Mouse (Mus musculus) liver, embryonic 14.5 days (tissue): ENCODE results near the gene Fate1. TPM values are rescaled to one million over a fixed set of nuclear protein-coding genes. Genes with fewer than 3 reads are reported as not detected.
A peak's percentile ranks its signal among the peaks of the same experiment; 100 is the strongest.

Experiments
- ATAC-seq: fragments of 200-750 bp; cut with Nextera tagmentation; 2 replicates; pipeline ENCODE4 v1.8.0; 2017; ENCODE audit warnings: moderate number of reproducible peaks, mild to moderate bottlenecking, moderate library complexity; ENCODE audit not compliant: insufficient read depth
- DNase-seq, 3 experiments: peaks; one replicate each; pipeline ENCODE4 v3.0.0-alpha.2; 2012 to 2013; ENCODE audit warnings: low read depth in 3 of 3, low spot score in 3 of 3
- H3K27ac ChIP-seq: fragments of 300-500 bp; sonication (generic); 2 replicates; pipeline ENCODE4 v1.5.1; 2014; ENCODE audit warnings: moderate library complexity, mild to moderate bottlenecking, control low read depth, inconsistent platforms
- H3K27me3 ChIP-seq: fragments of 300-500 bp; sonication (generic); 2 replicates; pipeline ENCODE4 v1.6.1; 2014; ENCODE audit warnings: mild to moderate bottlenecking, low read length, moderate library complexity; ENCODE audit not compliant: control insufficient read depth, insufficient read depth
- H3K36me3 ChIP-seq: fragments of 300-500 bp; sonication (generic); replicated peaks from 2 replicates; pipeline ENCODE4 v1.6.1; 2014; ENCODE audit warnings: low read depth; ENCODE audit not compliant: control insufficient read depth, insufficient read depth
- H3K4me1 ChIP-seq, 2 experiments: fragments of 200-500 bp in 1 of 2; fragments of 300-500 bp in 1 of 2; sonication (generic) in 1 of 2; replicated peaks; 2 replicates each; pipeline ENCODE4 v1.6.1; 2012 to 2014; ENCODE audit warnings: antibody characterized with exemption in 1 of 2, inconsistent platforms in 1 of 2, low read length in 1 of 2; ENCODE audit not compliant: control insufficient read depth in 2 of 2, insufficient read depth in 2 of 2
- H3K4me2 ChIP-seq: fragments of 300-500 bp; sonication (generic); 2 replicates; pipeline ENCODE4 v1.6.1; 2014; ENCODE audit warnings: low read depth, mild to moderate bottlenecking, control low read depth, moderate library complexity
- H3K4me3 ChIP-seq, 2 experiments: fragments of 200-500 bp in 1 of 2; fragments of 300-500 bp in 1 of 2; sonication (generic) in 1 of 2; 2 replicates each; pipeline ENCODE4 v1.5.1; 2012 to 2014; ENCODE audit warnings: low read depth in 2 of 2, low read length in 2 of 2, mild to moderate bottlenecking in 2 of 2, control low read depth in 1 of 2, inconsistent platforms in 1 of 2, moderate library complexity in 1 of 2; ENCODE audit not compliant: insufficient read depth in 1 of 2
- H3K9ac ChIP-seq: fragments of 300-500 bp; sonication (generic); replicated peaks from 2 replicates; pipeline ENCODE4 v1.6.1; 2014; ENCODE audit warnings: mild to moderate bottlenecking, control low read depth, moderate library complexity
- H3K9me3 ChIP-seq: fragments of 300-500 bp; sonication (generic); 2 replicates; pipeline ENCODE4 v1.6.1; 2016; ENCODE audit warnings: low read length, mixed read lengths; ENCODE audit not compliant: control insufficient read depth
- CTCF ChIP-seq: IDR thresholded peaks from 2 replicates; pipeline ENCODE4 v1.5.1; 2016; ENCODE audit warnings: antibody characterized with exemption, low read depth, control low read depth
- EP300 ChIP-seq: IDR thresholded peaks from 2 replicates; pipeline ENCODE4 v1.6.1; 2016; ENCODE audit warnings: antibody characterized with exemption, low read depth
- WGBS: fragments of 180-500 bp; shearing (Covaris S2); extraction: QIAGEN DNeasy Blood & Tissue Kit; methylation state at CpG from one replicate; pipeline ENCODE4 v1.1.7; 2014; ENCODE audit not compliant: insufficient replicate concordance; 5-methylcytosine and 5-hydroxymethylcytosine counted together
- polyA plus RNA-seq, 2 experiments: library from polyadenylated mRNA; depleted of rRNA in 1 of 2; stranded (reverse) in 1 of 2; unstranded in 1 of 2; fragments of >200 nt; fragmentation: Nextera tagmentation in 1 of 2; extraction: Ambion mirVana in 1 of 2; gene quantifications; 2 replicates each; pipeline versions ENCODE4 v1.2.1 to v1.2.3; 2012 to 2014

Gene Fate1
- polyA plus RNA-seq (2012; rRNA removed) (not detected in 2 replicates), polyA plus RNA-seq (2014; fragmentation: Nextera tagmentation; extraction: Ambion mirVana) (not detected in 2 replicates)

DNA sequence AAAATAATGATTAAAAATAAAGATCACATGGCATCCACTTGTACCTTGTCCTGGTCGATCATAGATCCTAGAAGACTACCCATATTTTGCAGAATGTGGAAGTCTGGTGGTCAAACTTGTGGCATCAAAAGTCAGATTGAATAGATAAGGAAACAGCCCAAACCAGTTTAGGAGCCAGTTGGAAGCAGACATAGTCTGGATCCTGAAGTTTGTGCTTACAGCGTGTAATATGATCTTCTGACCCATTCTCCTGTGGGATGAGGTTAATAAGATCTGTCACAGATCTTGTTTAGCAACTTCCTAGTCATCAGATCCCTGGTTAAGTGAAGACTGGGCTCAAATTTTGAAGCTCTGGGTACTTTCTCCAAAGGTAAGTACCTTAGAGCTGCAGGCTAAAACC, at the start of gene Fate1:
Gene Fate1 (plus strand): TSS at position 301 of the 400 bp plus-strand sequence.
- WGBS: 32% methylated on average over 2 of the region's 2 CpGs
- H3K27ac ChIP-seq: no peak within 1 kb of the TSS

DNA sequence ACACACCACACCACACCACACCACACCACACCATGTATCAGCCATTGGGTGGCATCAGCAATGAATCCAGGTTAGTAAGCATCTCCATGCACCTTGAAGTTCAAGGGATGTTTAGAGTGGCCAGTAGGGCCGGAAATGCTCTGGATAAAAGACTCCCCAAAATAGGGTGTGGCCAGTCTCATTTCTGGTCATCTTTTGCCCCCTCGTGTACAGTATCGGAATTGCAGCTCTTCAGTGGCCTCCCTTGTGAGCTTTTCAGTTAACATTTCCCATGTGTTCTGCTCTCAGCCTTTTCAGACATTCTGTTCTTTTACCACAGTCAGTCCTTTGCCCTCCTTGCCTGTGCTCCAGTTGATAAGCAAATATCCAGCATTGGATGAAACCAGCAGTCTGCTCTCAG, 26.2 kb upstream of the Fate1 start:
- Histone ChIP-seq H3K4me1 (no peaks in the 10 kb centered on the region), H3K36me3 (no peaks in the 10 kb centered on the region), H3K27me3 (no peaks in the 10 kb centered on the region), H3K9ac (no peak overlapping the region), H3K4me3 (no peak overlapping the region), H3K4me2 (no peak overlapping the region), H3K9me3 (no peaks in the 10 kb centered on the region), H3K27ac (no peak overlapping the region)
- ATAC-seq (no peak), DNase-seq (no peak)
- TF ChIP-seq CTCF (peak; percentile 57), EP300 (no peak)
- 16% methylated on average over 3 of the region's 3 CpGs for WGBS

More for the DNA sequence above, at the start of gene Fate1:
- no peak within 1 kb of the TSS for H3K4me3 ChIP-seq
- no peaks in the 10 kb centered on the region for H3K9me3 ChIP-seq
- H3K36me3 ChIP-seq: no peaks in the 10 kb centered on the region
- DNase-seq: no peak
- TF ChIP-seq CTCF (no peak), EP300 (no peak)
- no peak within 1 kb of the TSS for H3K4me2 ChIP-seq
- H3K27me3 ChIP-seq: no peaks in the 10 kb centered on the region
- no peaks in the 10 kb centered on the region for H3K4me1 ChIP-seq
- H3K9ac ChIP-seq: no peak within 1 kb of the TSS
- no peak for ATAC-seq

DNA sequence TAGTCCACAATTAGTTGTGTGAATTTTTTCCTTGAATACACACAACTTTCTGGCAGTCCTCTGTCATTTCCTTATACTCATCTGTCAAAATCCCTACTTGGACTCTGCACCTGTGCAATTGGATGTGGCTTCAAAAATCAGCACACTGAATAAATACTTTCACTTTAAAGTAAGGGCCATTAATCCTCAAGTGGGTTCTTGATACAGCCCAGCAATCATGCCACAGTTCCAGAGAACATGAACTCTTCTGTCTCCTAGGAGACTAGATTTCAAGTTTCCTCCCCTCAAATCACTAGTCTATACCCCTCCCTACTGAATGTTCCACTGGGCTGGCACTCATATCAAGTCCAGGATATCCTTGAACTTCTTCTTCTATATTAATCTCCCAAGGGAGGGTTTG, 14.4 kb upstream of the Fate1 start:
- H3K4me1 ChIP-seq: no peaks in the 10 kb centered on the region
- no peak overlapping the region for H3K9ac ChIP-seq
- ATAC-seq (no peak), DNase-seq (no peak)
- TF ChIP-seq CTCF (no peak), EP300 (no peak)
- H3K27ac ChIP-seq: no peak overlapping the region
- H3K4me2 ChIP-seq: no peak overlapping the region
- H3K9me3 ChIP-seq: no peaks in the 10 kb centered on the region
- H3K36me3 ChIP-seq: no peaks in the 10 kb centered on the region
- H3K4me3 ChIP-seq: no peak overlapping the region
- H3K27me3 ChIP-seq: no peaks in the 10 kb centered on the region; the same call in 1 of the 2 replicates

DNA sequence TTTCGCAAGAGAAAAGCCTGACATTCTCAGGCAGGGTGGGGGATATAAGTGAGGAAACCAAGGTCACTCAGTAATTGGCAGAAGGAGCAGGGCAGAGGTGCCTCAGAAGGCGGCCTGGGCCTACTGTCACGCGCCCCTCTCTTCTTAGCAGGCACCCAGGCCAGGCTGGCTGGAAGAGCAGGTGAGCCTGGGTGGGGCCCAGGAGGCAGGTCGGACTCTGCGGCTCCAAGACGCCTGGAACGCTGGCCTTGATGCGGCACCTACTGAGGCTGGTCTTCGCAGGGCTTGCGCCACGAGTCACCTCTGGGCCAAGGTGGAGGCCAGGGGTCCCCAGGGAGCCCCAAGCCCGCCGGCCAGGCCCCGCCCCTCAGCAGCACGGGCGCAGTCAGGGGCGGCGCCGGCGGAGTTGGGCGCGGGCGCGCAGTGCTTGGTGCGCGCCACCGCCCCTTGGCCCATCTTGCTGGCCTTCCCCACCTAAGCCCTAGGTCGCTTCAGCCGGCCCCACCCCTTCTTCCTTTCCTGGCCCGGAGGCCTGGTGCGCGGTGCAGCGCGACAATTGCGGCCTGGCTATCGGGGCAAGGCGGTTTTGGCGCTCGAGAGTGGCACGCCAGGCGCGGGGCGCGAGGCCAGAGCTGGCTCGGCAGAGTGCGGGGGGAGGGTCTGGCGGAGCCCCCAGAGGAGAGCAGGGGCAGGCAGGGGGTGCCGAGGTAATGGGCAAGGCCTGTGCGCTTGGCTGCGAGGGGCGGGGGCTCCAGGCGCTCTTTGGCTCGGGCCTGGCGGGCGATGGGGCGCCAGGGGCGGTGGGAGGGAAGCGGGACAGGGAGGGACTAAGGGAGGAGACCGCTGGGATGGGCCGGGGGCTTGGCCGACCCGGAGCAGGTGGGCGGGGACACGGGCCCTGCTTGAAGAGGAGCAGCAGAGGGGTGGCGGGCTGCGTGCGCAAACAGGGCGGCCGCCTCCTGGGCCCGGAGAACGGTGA, 10.4 kb upstream of the Fate1 start, which contains the start of gene Prrg3:
Gene Prrg3 (plus strand): TSS at position 552 of the 979 bp plus-strand sequence.
- no peak within 1 kb of the TSS for H3K4me3 ChIP-seq
- ATAC-seq: 0 out of 2 replicates have a peak, but pooled peaks have one; percentile 31
- no peak within 1 kb of the TSS for H3K27ac ChIP-seq
- no peaks in the 10 kb centered on the region for H3K9me3 ChIP-seq
- H3K9ac ChIP-seq: no peak within 1 kb of the TSS
- DNase-seq: no peak
- H3K27me3 ChIP-seq: no peaks in the 10 kb centered on the region; the same call in 1 of the 2 replicates
- H3K36me3 ChIP-seq: no peaks in the 10 kb centered on the region
- TF ChIP-seq CTCF (no peak), EP300 (no peak)
- H3K4me2 ChIP-seq: peak within 1 kb of the TSS; percentile 18; the same call in 1 of the 2 replicates
- 18% methylated on average over 59 of the region's 72 CpGs for WGBS
- H3K4me1 ChIP-seq: no peaks in the 10 kb centered on the region

DNA sequence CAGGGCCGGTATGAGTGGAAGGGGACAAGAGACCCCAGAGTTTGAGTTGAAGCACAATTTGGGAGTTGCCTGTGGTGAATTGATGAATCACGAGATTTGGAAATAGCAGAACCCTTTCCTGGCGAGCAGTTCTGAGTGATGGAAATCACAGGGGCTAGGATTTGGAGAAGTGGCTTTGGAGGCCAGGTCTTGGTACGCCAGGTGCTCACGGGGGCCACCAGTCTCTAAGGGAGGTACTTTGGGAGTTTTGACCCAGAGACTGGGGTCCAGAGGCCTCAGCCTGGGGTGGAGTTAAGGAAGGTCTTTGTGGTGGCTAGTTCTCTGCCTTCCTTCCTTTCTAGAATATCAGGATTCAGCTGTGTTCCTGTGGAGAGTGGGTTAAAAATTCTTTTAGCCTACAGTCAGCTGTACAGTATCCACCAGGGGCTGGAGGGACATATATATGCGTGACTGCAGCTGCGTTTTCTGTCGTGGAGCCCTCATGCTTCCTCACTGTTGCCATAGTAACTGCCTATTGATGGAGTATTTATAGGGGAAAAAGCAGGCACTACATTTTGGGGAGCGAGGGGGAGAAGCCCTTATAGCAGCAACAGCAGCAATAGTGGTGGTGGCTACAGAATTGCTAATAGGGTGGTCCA, 9.4 kb upstream of the Fate1 start:
- H3K27ac ChIP-seq: no peak overlapping the region
- no peak overlapping the region for H3K4me3 ChIP-seq
- H3K4me2 ChIP-seq: no peak overlapping the region
- no peak overlapping the region for H3K9ac ChIP-seq
- ATAC-seq: no peak
- H3K36me3 ChIP-seq: no peaks in the 10 kb centered on the region
- H3K27me3 ChIP-seq: no peaks in the 10 kb centered on the region; the same call in 1 of the 2 replicates
- TF ChIP-seq EP300: no peak
- no peak for TF ChIP-seq CTCF
- 33% methylated on average over 9 of the region's 9 CpGs for WGBS
- no peak for DNase-seq
- H3K4me1 ChIP-seq: no peaks in the 10 kb centered on the region
- no peaks in the 10 kb centered on the region for H3K9me3 ChIP-seq
